Mouse (Mus musculus) kidney, postnatal 36 days (tissue): ENCODE measurements around the gene Xxylt1.

Experiments
- DNase-seq, 2 experiments: peaks; one replicate each; pipeline ENCODE4 v3.0.0; 2021 to 2022; ENCODE audit warnings: mixed read lengths in 2 of 2

The Xxylt1 gene

GRCm38 (mm10) chr16:30988225-30988624 lies 93.0 kb downstream of the Xxylt1 start:
- peak; percentile 61 to 64 for DNase-seq

DNA sequence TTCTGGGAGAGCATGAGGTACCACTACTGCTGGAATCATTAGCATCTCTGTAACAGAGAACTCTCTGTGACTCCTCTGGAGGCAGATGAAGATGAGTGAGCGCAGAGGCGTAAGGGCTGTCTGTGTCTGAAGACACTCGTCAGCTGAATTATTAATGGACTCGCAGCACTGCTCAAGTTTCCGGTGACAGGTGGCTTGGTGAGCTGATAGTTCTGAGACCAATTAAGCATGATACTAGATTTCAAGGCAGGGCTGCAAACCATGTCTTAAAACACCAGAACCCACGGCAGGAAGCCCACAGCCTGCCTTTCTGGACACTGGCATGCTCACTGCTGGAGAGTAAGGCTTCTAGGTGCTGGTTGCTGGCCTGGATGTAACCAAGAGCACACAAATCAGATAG lies 93.5 kb downstream of the Xxylt1 start:
- no peak for DNase-seq

GRCm38 (mm10) chr16:30984826-30985545 lies 96.2 kb downstream of the Xxylt1 start:
- no peak for DNase-seq

DNA sequence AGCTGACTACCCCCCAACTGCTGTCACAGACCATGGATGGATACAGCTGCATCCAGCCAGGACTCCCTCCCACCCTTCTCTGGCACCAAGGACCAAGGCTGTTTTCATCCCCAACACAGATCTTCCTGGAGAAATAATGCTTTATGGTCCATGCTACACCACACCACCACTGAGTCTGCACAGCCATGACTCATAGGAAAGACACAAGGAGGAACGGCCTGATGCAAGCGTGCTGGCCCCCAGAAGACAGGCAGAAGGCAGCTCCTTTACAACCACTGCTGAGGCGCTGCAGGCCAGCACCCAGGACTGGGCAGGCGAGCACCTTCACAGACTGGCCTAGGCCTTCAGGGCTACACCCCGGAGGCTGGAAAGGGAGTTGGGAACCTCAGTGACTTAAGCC lies 97.1 kb downstream of the Xxylt1 start:
- DNase-seq = no peak

DNA sequence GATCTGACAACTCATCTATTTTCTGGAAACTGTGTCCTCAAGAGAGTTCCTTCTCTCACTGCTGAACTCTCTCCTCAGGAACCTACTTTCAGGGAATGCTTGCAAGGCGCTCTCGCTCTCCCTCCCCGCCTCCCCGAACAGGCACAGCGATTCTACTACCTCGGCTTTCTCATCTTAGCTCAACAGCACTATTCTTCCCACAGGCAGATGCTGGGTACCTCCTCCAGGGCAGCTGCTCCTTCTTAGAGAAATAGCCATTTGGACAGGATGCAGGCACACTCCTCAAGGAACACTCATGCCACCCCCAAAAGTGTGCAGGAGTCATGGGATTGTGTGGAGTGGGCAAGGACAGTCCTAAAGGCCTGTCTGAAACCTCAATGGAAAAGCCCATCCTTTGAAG lies 97.5 kb downstream of the Xxylt1 start:
- no peak for DNase-seq

DNA sequence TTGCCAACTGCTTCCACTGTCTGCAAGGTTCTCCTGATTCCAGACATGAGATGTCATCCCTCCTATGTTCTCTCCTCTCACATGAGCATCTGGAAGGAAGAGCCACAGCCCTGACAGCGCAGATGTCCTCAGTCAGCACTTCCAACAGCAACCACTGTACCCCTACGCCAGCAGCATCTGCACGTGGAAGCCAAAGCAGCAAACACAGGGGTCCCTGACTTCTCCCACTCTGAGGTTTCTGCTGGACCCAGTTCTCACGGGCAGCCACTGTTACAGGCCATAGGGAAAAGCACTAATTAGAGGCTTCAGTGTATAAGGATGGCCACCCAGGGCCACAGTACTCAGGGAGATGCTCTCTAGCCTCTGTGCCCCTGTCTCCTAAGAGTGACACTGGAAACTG lies 98.0 kb downstream of the Xxylt1 start:
- no peak for DNase-seq

DNA sequence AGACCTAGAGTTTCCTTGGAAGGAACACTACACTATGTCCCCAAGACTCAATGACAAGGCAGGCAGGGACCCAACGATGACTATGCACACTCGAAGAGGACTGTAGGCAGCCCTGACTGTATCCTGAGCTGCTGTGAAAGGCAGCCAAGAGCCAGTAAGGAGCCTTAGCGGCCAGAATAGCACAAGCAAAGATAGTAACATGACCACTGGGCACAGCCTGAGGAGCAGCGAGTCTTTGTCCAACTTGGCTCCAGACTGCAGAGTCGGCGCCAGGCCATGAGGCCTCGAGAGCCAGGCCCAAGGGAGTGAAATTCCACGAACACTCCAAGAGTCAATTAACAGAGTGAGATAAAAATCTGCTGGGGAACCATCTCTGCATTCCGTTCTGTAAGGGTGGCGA lies 99.9 kb downstream of the Xxylt1 start:
- peak; percentile 54 to 75 for DNase-seq

GRCm38 (mm10) chr16:30979905-30980304 lies 101.3 kb downstream of the Xxylt1 start:
- DNase-seq = no peak

GRCm38 (mm10) chr16:30977728-30978127 lies 103.5 kb downstream of the Xxylt1 start:
- DNase-seq = no peak

DNA sequence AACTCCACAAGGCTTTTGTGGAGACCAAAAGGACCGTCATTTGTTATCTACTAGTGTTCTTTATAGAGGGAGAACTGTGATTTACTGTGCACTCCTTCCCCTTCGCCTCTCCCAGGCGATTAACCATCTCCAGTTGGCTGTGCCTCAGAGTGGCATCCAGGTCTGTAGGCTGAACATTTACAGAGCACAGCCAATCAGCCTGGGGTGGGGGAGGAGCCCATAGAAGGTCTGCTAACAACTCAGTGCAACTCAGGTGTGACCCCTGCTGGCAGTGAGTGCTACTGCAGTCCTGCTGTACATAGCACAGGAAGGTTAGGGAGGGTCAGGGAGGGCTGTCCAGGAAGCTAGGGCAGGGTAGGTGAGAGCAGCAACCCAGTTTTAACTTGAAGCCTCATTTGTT lies 104.0 kb downstream of the Xxylt1 start:
- peak; percentile 99 for DNase-seq

GRCm38 (mm10) chr16:30974549-30974948 lies 106.7 kb downstream of the Xxylt1 start:
- DNase-seq = no peak

- peak; percentile 91 to 93 for DNase-seq
Measured at GRCm38 (mm10) chr16:30973416-30973815, 107.8 kb downstream of the Xxylt1 start.

DNA sequence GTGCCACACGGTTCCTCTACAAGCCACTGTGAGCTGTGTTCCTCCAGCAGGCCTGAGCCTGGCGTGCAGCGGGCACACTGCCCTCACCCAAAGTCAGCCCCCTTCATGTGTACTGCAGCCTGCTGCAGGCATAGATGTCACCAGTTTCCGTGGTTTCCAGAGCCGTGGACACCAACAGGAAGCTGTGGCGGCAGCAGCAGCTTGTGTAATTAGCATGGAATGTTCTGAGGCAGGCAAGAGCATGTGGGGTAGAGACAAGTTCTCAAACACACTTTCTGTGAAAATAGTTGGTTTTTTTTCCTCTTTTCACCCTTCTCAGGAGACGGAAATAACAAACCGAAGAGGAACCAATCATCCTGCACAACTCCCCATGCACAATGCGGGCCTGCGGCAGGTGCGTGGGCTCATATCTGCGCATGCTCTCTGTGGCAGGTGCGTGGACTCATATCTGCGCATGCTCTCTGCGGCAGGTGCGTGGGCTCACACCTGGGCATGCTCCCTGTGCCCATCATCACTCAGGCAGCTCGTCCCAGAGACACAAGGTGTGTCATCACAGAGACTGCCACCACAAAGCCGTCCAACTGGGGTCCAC lies 109.2 kb downstream of the Xxylt1 start:
- peak; percentile 57 to 67 for DNase-seq

- peak; percentile 83 to 90 for DNase-seq
Measured at GRCm38 (mm10) chr16:30969266-30970064, 111.8 kb downstream of the Xxylt1 start.

DNA sequence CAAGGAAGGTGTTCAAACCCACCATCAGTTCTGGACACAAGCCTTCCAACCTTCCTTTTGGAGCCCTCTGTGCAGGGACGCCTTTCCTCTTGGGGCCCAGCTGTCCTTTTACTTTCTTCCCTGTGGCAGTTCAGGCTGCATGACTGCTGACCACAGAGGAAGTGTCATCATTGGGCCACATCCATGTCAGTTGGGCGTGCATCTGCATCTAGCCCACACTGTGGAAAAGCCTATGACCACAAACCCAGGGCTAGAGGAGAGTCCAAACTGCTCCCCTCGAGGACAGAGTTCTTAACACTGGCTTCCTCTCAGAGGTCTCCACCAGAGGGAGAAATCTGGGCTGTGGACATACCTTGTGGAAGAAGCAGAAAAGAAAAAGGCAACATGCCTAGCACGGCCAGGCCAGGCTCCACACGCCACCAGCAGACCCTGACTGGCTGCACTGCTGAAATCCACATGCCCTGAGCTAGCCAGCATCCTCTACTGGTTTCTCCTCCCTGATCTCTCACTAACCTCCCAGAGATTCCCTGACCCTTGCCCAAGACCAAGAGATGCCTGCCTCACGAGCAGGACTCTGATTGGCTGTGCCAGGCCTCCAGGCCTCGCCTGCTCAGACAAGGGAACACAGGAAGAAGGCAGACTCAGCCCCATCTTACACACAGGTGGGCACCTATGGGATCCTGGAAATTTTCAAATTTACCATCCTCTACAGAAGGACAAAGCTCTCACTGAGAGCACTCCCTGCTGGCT lies 112.7 kb downstream of the Xxylt1 start:
- peak; percentile 46 to 51 for DNase-seq

DNA sequence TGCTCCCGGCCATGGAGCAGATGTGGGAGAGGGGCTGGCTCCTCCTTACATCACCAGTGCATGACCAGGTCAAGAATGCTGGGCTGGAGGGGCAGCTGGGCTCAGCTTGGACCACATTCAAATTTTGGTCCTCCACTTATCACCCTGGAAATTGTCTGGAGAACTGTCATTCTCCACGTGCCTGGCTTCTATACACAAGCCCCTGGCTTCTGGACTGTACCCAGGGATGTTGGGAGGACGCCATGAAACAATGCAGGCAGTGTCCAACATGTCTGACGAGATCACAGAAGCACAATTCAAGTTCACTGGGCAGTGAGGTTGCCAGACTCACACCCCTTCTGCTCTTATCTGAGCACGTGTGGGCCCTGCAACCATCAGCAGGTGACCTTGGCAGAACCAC lies 114.5 kb downstream of the Xxylt1 start:
- DNase-seq = no peak

DNA sequence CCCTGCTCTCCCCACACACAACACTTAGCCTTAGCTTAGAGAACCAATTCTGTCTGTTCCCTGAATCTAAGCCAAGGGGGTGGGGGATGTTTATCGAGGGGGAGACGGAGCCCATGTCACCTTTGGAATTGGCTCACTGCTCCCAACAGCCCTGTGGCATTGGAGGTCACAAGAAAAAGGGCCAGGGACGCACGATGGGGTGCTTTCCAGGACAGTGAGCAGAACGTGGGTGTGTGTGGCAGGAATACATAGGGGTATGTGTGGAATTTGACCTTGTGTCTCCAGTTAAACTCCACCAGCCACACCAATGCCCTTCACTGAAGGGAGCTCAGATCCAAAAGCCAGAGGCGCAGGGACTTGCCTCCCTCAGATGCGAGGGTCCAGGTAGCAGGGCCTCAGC lies 116.3 kb downstream of the Xxylt1 start:
- DNase-seq = peak; percentile 68 to 78

GRCm38 (mm10) chr16:30964411-30964810 lies 116.8 kb downstream of the Xxylt1 start:
- peak in 1 of 2 experiments; percentile 61 for DNase-seq

DNA sequence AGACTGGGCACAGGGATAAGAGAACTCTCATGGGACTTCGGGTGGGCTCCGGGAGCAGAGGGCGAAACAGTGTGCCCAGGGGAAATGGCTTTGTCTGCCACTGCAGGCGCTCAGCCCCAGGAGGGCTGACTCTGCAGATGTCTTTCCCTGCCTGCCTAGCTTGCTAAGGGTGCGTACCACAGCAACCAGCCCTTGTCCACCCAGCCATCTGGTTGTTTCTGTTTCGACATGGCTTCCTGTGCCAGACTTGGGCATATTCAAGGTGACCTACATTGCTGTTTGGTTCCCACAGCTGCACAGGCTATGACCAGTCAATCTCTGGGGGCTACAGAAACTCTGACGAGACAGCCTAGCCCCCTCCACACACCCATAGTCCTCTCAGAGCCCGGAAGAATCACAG lies 118.7 kb downstream of the Xxylt1 start:
- DNase-seq = no peak

DNA sequence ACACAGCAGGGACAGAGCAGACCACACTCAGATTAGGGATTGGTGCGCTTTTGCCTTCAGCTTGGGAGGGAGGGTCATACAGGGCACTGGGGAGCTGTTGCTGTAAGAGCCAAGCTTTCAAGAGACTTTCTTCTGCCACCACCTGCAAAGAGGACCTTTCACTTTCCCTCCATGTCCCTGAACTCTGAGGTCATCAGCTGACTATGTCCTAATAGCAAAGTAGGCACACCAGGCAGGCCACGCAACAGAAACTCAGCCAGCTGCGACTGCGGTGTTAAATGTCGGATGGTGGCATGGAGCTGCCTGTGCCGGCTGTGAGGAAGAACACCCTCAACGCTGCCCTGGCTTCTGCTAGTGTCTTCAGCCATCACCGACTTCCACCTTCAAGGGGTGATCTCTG lies 120.1 kb downstream of the Xxylt1 start:
- DNase-seq = no peak

- no peak for DNase-seq
Measured at GRCm38 (mm10) chr16:30960266-30960665, 121.0 kb downstream of the Xxylt1 start.

DNA sequence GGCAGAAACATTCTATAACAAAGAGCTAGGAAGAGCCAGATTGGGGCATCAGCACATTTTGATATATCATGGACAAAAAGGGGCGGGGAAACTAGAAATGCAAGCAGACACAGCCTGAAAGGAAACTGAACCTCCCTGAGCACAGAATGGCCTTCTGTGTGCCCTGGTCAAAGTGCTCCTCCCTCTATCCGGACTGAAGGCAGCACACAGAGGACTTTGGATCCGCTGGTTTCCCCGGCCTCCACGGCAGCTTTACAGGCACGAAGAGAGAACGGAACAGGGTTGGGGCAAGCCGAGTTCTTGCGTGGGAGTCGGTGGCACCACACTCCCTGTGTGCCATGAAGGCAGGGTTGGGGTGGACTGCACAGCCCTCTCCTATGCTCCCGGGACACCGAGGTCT lies 121.5 kb downstream of the Xxylt1 start:
- DNase-seq = peak; percentile 74 to 77

GRCm38 (mm10) chr16:30956141-30956540 lies 125.1 kb downstream of the Xxylt1 start:
- DNase-seq = no peak
